Mouse (Mus musculus): ENCODE results near the gene Odf3l2. TPM values are rescaled to one million over a fixed set of nuclear protein-coding genes. Genes with fewer than 3 reads are reported as not detected.

The Odf3l2 gene
- total and polyA plus RNA-seq, 2 experiments from 2014 or later, result not detected

DNA sequence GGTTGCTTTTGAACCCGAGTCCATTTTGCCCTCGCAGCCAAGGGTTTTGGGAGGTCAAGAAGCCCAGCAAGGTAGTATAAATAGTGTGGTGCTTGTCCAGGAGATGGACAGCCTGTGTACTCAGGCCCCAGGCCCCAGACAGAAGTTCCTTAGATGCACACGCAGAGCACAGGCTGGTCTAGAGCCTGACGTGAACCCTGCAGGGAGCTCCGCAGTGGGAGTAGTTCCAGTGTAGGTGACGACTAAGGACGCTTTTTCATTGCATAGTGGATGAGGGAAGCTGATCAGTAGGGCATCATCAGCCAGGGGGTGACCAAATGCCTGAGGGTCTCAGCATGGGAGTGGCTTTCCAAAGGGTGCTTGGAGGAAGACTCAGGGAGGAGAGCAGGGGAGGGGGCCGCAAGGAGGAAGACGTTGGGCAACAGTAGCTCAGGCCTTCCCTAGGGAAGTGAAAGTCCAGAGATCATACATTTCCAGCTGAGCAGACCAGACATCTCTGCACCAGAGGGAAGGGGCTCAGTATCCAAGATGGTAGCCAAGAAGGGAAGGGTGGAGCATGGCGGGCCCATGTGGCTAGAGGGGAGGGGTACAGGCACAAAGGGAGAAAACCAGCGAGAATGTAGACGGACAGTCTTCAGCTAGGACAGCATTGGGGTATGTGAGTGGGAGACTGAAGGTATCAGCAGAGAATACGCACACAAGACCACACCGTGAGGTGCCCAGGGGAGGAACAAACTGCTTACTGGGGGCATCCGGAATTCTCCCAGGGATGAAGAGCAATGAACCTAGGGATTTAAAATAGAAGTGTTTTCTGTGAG lies 24.7 kb upstream of the Odf3l2 start:
- DNase-seq (ENCODE audit: low spot score), result no peak
- WGBS, result 37% methylated on average over 15 of the region's 15 CpGs
- 0 out of 2 replicates have a peak, but pooled peaks cover 9% of the 10 kb centered on the region for H3K4me1 ChIP-seq (ENCODE audit: control insufficient read depth, insufficient read depth)
- H3K4me2 ChIP-seq (ENCODE audit: low read depth, low read length), result peak overlapping the region; percentile 79
- peak overlapping the region; percentile 64; the same call in 1 of the 2 replicates for H3K9ac ChIP-seq (replicated peaks; ENCODE audit: low read depth, low read length)
- no peak for TF ChIP-seq CTCF (IDR thresholded peaks at IDR 0.05; ENCODE audit: low read depth)
- no peak for TF ChIP-seq EP300 (IDR thresholded peaks at IDR 0.05; ENCODE audit: low read depth)
- peak overlapping the region; percentile 89; the same call in 1 of the 2 replicates for H3K27ac ChIP-seq (ENCODE audit: low read depth)
- no peaks in the 10 kb centered on the region for H3K27me3 ChIP-seq (ENCODE audit: control insufficient read depth, insufficient read depth, low read length)
- 0 out of 2 replicates have a peak, but pooled peaks cover 6% of the 10 kb centered on the region for H3K36me3 ChIP-seq (replicated peaks; ENCODE audit: control insufficient read depth, insufficient read depth, low read length)
- ATAC-seq (ENCODE audit: insufficient read depth, low read depth), result no peak; the same call in 1 of the 2 replicates
- H3K4me3 ChIP-seq (ENCODE audit: low read depth, low read length), result peak overlapping the region; percentile 94
- H3K9me3 ChIP-seq (replicated peaks; ENCODE audit: control insufficient read depth, low read length), result no peaks in the 10 kb centered on the region

DNA sequence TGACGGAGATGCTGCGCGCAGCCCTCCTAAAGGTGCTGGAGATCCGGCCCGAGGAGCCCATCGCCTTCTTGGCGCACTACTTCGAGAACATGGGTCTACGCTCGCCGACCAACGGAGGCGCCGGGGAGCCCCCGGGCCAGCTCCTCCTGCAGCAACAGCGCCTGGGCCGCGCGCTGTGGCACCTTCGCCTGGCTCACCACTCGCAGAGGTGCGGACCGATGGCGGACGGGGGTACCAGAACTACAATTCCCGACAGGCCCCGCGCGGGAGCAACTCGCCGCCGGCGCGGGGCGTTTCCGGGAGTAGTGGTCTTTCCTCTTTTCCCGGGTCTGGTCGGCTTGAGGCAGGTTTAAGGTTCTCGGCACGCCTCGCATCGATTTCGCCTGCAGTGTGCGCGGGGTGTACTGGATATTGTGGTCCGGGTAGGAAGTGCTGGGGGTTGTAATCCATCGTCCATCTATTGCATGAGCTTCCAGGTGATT lies 24.1 kb upstream of the Odf3l2 start:
- ATAC-seq (ENCODE audit: insufficient read depth, low read depth), result peak; percentile 59

DNA sequence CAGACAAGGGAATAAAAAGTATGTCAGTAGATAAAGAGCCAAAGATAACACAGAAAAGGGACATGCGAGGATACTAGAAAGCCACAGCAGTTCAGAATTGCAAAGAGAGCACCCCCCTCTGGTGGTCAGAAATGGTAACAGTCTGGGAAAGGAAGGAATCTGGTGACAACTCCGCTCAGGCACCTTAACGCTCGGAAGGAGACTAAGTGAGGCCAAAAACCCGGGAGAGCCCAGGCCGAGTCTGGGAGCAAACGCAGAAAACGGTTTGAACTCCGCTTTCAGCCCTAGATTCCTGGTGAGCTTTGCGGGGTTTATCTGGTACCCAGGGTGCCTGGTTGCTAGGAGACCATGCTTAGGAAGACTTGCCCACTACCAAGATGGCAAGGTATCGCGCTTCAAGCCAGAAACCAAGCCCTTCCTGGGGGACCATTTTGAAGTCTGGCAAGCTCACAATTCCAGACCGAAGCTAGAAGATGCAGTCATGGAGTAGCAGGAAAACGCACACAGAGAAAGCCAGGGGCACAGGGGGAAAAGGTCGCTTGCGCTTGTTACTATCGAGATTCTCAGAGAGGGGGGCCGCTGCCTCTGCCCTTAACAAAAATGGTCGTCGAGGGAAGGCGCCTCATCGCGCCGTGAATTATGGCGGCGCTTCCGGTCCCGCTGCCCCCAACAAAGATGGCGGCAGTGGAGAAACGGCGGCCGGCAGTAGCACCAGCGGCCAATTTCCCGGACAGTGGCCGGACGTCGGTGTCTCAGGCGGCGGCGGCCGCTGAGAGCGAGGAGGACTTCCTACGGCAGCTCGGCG lies 23.4 kb upstream of the Odf3l2 start, which contains the start of gene Tpgs1:
Gene Tpgs1 (plus strand): TSS at position 599 of the 805 bp plus-strand sequence.
- peak; percentile 82 for TF ChIP-seq CTCF (IDR thresholded peaks at IDR 0.05; ENCODE audit: low read depth)
- peak; percentile 68; the same call in 1 of the 2 replicates for TF ChIP-seq EP300 (IDR thresholded peaks at IDR 0.05; ENCODE audit: low read depth)
- peak within 1 kb of the TSS; percentile 94 for H3K4me3 ChIP-seq (ENCODE audit: low read depth, low read length)

More for the DNA sequence above, 24.1 kb upstream of the Odf3l2 start:
- Histone ChIP-seq H3K27ac (ENCODE audit: low read depth) (peak overlapping the region; percentile 89), H3K36me3 (replicated peaks; ENCODE audit: control insufficient read depth, insufficient read depth, low read length) (0 out of 2 replicates have a peak, but pooled peaks cover 5% of the 10 kb centered on the region), H3K9me3 (replicated peaks; ENCODE audit: control insufficient read depth, low read length) (no peaks in the 10 kb centered on the region), H3K9ac (replicated peaks; ENCODE audit: low read depth, low read length) (peak overlapping the region; percentile 64), H3K4me3 (ENCODE audit: low read depth, low read length) (peak overlapping the region; percentile 94), H3K4me2 (ENCODE audit: low read depth, low read length) (peak overlapping the region; percentile 79), H3K27me3 (ENCODE audit: control insufficient read depth, insufficient read depth, low read length) (no peaks in the 10 kb centered on the region), H3K4me1 (ENCODE audit: control insufficient read depth, insufficient read depth) (0 out of 2 replicates have a peak, but pooled peaks cover 9% of the 10 kb centered on the region)
- 1% methylated on average over 47 of the region's 47 CpGs for WGBS
- TF ChIP-seq EP300 (IDR thresholded peaks at IDR 0.05; ENCODE audit: low read depth), result no peak
- no peak for TF ChIP-seq CTCF (IDR thresholded peaks at IDR 0.05; ENCODE audit: low read depth)
- no peak for DNase-seq (ENCODE audit: low spot score)

DNA sequence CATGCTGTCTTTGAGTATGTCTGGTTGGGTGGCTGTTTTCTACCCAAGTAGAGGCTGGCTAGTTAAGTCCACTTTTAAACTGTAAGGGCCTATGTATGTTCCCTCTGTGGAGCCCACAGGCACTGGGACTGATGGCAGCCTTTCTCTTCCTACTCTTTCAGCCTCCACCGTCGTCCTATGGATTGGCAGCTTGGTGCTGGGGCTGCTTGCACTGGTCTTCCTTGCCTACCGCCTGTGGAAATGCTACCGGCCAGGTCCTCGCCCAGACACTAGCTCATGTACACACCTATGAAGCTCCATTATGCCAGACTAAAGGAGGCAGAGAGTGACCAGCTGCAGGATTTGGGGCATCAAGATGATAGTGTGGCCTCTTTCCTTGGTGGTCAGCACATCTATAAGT lies 22.5 kb upstream of the Odf3l2 start:
- H3K9ac ChIP-seq (replicated peaks; ENCODE audit: low read depth, low read length), result no peak overlapping the region
- TF ChIP-seq EP300 (IDR thresholded peaks at IDR 0.05; ENCODE audit: low read depth) (no peak), CTCF (IDR thresholded peaks at IDR 0.05; ENCODE audit: low read depth) (no peak)
- H3K27me3 ChIP-seq (ENCODE audit: control insufficient read depth, insufficient read depth, low read length), result no peaks in the 10 kb centered on the region
- H3K4me3 ChIP-seq (ENCODE audit: low read depth, low read length), result no peak overlapping the region
- no peaks in the 10 kb centered on the region for H3K36me3 ChIP-seq (replicated peaks; ENCODE audit: control insufficient read depth, insufficient read depth, low read length)
- 86% methylated on average over 5 of the region's 5 CpGs for WGBS
- H3K27ac ChIP-seq (ENCODE audit: low read depth), result no peak overlapping the region
- no peak for DNase-seq (ENCODE audit: low spot score)
- no peak for ATAC-seq (ENCODE audit: insufficient read depth, low read depth)
- no peaks in the 10 kb centered on the region for H3K9me3 ChIP-seq (replicated peaks; ENCODE audit: control insufficient read depth, low read length)
- no peak overlapping the region for H3K4me2 ChIP-seq (ENCODE audit: low read depth, low read length)
- 0 out of 2 replicates have a peak, but pooled peaks cover 9% of the 10 kb centered on the region for H3K4me1 ChIP-seq (ENCODE audit: control insufficient read depth, insufficient read depth)

More for the DNA sequence above, 23.4 kb upstream of the Odf3l2 start, which contains the start of gene Tpgs1:
- 0 out of 2 replicates have a peak, but pooled peaks cover 9% of the 10 kb centered on the region for H3K4me1 ChIP-seq (ENCODE audit: control insufficient read depth, insufficient read depth)
- peak; percentile 93 for DNase-seq (ENCODE audit: low spot score)
- under 1% methylated on average over 45 of the region's 45 CpGs for WGBS
- no peaks in the 10 kb centered on the region for H3K27me3 ChIP-seq (ENCODE audit: control insufficient read depth, insufficient read depth, low read length)
- no peaks in the 10 kb centered on the region for H3K9me3 ChIP-seq (replicated peaks; ENCODE audit: control insufficient read depth, low read length)
- peak within 1 kb of the TSS; percentile 79 for H3K4me2 ChIP-seq (ENCODE audit: low read depth, low read length)
- H3K36me3 ChIP-seq (replicated peaks; ENCODE audit: control insufficient read depth, insufficient read depth, low read length), result no peaks in the 10 kb centered on the region
- H3K9ac ChIP-seq (replicated peaks; ENCODE audit: low read depth, low read length), result peak within 1 kb of the TSS; percentile 64
- peak; percentile 81 for ATAC-seq (ENCODE audit: insufficient read depth, low read depth)
- peak within 1 kb of the TSS; percentile 89 for H3K27ac ChIP-seq (ENCODE audit: low read depth)

DNA sequence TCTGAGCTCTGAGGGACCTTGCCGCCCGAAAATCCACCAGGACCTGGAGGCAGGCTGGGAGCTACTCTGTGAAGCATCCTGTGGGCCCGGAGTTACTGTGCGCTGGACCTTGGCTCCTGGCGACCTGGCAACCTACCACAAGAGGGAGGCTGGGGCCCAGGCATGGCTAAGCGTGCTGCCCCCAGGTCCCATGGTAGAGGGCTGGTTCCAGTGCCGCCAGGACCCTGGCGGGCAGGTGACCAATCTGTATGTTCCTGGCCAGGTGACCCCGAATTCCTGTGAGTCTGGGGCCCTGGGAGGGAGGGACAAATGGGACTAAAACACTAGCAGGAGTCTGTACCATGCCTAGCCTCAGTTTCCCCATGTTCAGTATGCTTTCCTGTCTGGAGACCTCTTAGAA lies 21.0 kb upstream of the Odf3l2 start:
- 69% methylated on average over 9 of the region's 9 CpGs for WGBS
- Histone ChIP-seq H3K4me2 (ENCODE audit: low read depth, low read length) (no peak overlapping the region), H3K9ac (replicated peaks; ENCODE audit: low read depth, low read length) (no peak overlapping the region), H3K27me3 (ENCODE audit: control insufficient read depth, insufficient read depth, low read length) (no peaks in the 10 kb centered on the region), H3K4me3 (ENCODE audit: low read depth, low read length) (no peak overlapping the region), H3K36me3 (replicated peaks; ENCODE audit: control insufficient read depth, insufficient read depth, low read length) (no peaks in the 10 kb centered on the region), H3K27ac (ENCODE audit: low read depth) (no peak overlapping the region), H3K4me1 (ENCODE audit: control insufficient read depth, insufficient read depth) (0 out of 2 replicates have a peak, but pooled peaks cover 9% of the 10 kb centered on the region), H3K9me3 (replicated peaks; ENCODE audit: control insufficient read depth, low read length) (no peaks in the 10 kb centered on the region)
- no peak for ATAC-seq (ENCODE audit: insufficient read depth, low read depth)
- DNase-seq (ENCODE audit: low spot score), result no peak
- TF ChIP-seq EP300 (IDR thresholded peaks at IDR 0.05; ENCODE audit: low read depth) (no peak), CTCF (IDR thresholded peaks at IDR 0.05; ENCODE audit: low read depth) (no peak)

All from heart, postnatal 0 days (tissue).